Mouse (Mus musculus) adrenal gland, adult (tissue): ENCODE measurements around the gene Gabbr2.
A peak's percentile ranks its signal among the peaks of the same experiment; 100 is the strongest.

ENCODE experiments used
- DNase-seq, 2 experiments: peaks; one replicate each; pipeline ENCODE4 v3.0.0; 2022 to 2023; ENCODE audit warnings: low spot score in 1 of 2; ENCODE audit not compliant: inconsistent age in 2 of 2

The Gabbr2 gene

GRCm38 (mm10) chr4:46628873-46629272 lies 362.8 kb downstream of the Gabbr2 start:
- peak in 1 of 2 experiments; percentile 57 for DNase-seq

DNA sequence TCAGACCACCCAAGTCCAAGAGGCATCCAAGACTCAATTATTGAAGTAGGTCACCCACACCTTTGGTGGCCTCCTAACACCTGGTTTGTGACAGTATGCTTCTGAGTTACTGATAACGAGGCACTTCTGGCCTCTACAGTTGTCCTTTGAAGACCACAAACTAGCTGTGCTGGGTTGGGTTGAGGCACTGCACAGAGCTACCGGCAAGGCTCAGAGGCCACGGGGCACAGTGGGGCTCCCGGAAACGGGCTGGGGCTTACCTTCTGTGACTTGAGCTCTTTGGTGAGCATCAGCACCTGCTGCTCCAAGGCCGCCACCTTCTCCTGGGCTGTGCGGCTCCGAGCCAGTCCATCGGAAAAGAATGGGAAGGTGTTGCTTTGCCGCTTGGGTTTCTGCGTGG lies 363.6 kb downstream of the Gabbr2 start:
- no peak for DNase-seq

- DNase-seq, result no peak
Measured at GRCm38 (mm10) chr4:46625101-46625500, 366.6 kb downstream of the Gabbr2 start.

DNA sequence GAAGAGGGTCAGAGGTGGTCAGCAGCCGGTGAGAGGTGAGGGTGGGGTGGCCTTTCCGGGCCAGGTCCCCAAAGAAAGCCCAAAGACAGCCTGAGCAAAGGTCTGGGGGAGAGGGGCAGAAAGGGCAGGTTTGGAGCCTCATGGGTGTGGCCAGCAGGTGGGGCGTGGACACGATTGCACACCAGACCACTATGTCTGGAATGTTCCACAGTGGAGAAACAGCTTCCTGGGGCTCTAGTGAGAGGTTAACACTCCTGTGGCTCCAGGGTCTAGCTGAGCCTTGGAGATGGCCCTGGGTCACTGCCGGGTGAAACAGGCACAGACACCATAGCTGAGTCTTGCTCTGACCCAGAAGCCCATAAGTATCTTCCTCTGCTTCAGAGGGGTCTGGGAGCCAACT lies 368.7 kb downstream of the Gabbr2 start:
- no peak for DNase-seq

DNA sequence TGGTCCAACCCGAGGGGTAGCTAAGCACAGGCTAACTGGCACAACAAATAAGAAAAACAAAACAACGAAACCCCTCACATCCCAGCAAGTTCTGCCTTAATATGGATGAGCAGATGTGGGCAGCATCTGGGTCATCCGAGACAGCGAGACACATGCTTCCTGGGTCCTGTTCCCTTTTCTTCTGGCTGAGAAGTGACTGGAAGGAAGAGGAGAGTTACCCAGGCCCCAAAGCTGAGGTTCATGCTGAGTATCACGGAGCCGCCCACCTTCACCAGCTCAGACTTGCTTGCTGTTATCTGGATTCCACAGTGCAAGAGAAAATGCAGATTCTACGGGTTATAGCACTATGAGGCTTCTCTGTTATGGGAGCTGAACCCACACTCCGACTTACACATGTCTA lies 370.7 kb downstream of the Gabbr2 start:
- DNase-seq, result no peak

GRCm38 (mm10) chr4:46620330-46620729 lies 371.3 kb downstream of the Gabbr2 start:
- DNase-seq, result no peak

GRCm38 (mm10) chr4:46618196-46618817 lies 373.4 kb downstream of the Gabbr2 start:
- no peak for DNase-seq

- no peak for DNase-seq
Measured at GRCm38 (mm10) chr4:46617408-46617807, 374.3 kb downstream of the Gabbr2 start.

GRCm38 (mm10) chr4:46614641-46615040 lies 377.0 kb downstream of the Gabbr2 start:
- no peak for DNase-seq

GRCm38 (mm10) chr4:46613618-46614017 lies 378.1 kb downstream of the Gabbr2 start:
- DNase-seq, result no peak
